Mouse (Mus musculus) heart, postnatal 14 days (tissue): ENCODE results near the gene Mucl3. TPM values are rescaled to one million over a fixed set of nuclear protein-coding genes. Genes with fewer than 3 reads are reported as not detected.

Experiments
- total RNA-seq, 2 experiments: library from RNA; stranded (reverse); gene quantifications; 2 replicates each; pipeline ENCODE4 v1.2.3; 2021

Mucl3 gene
- total RNA-seq, 2 experiments from 2014 or later = not detected

Other genes starting within 250 kb of the Mucl3 start
- gene H2-Q6, start 218.8 kb downstream of the Mucl3 start, total RNA-seq = under 1 TPM; 0.31 to 0.80 TPM
- 1 to 10 TPM; 1.3 to 1.9 TPM for gene H2-Q7, start 204.5 kb downstream of the Mucl3 start, total RNA-seq
- gene H2-Q10, start 173.6 kb downstream of the Mucl3 start, total RNA-seq = under 1 TPM; 0.12 to 0.20 TPM
- not detected for gene Pou5f1, start 137.7 kb downstream of the Mucl3 start, total RNA-seq
- gene Tcf19, start 126.9 kb downstream of the Mucl3 start, total RNA-seq = 1 to 10 TPM; 6.0 to 7.9 TPM
- gene Cchcr1, start 126.6 kb downstream of the Mucl3 start, total RNA-seq = 1 to 10 TPM; 4.2 to 4.3 TPM
- gene Psors1c2, start 110.5 kb downstream of the Mucl3 start, total RNA-seq = not detected
- under 1 TPM; 0.15 to 0.17 TPM for gene Cdsn, start 91.6 kb downstream of the Mucl3 start, total RNA-seq
- not detected for gene 2300002M23Rik, start 76.2 kb downstream of the Mucl3 start, total RNA-seq
- not detected for gene Sfta2, start 42.1 kb downstream of the Mucl3 start, total RNA-seq
- gene Gm9573, start 17.1 kb downstream of the Mucl3 start, total RNA-seq = not detected
- gene Vars2, start 23.9 kb upstream of the Mucl3 start, total RNA-seq = 10 to 100 TPM; 29.6 to 30.7 TPM
- gene Gtf2h4, start 30.0 kb upstream of the Mucl3 start, total RNA-seq = 10 to 100 TPM; 16.8 to 23.2 TPM
- 10 to 100 TPM; 40.1 to 44.1 TPM for gene Ddr1, start 60.9 kb upstream of the Mucl3 start, total RNA-seq
- gene Ier3, start 178.0 kb upstream of the Mucl3 start, total RNA-seq = 10 to 100 TPM; 23.9 to 27.8 TPM
- 100 to 1,000 TPM; 108 to 111 TPM for gene Flot1, start 179.5 kb upstream of the Mucl3 start, total RNA-seq
- gene Tubb5, start 194.6 kb upstream of the Mucl3 start, total RNA-seq = 100 to 1,000 TPM; 134 to 183 TPM
- 10 to 100 TPM; 12.9 to 13.5 TPM for gene Mdc1, start 197.8 kb upstream of the Mucl3 start, total RNA-seq
- 1 to 10 TPM; 3.8 to 6.0 TPM for gene Nrm, start 217.6 kb upstream of the Mucl3 start, total RNA-seq
- gene Ppp1r18, start 221.9 kb upstream of the Mucl3 start, total RNA-seq = 10 to 100 TPM; 21.1 to 25.0 TPM
- 10 to 100 TPM; 20.6 to 24.9 TPM for gene Dhx16, start 236.1 kb upstream of the Mucl3 start, total RNA-seq